Mouse (Mus musculus): ENCODE data around the gene Naa40. TPM values are rescaled to one million over a fixed set of nuclear protein-coding genes. Genes with fewer than 3 reads are reported as not detected.

Naa40 gene
- polyA plus RNA-seq, 1 experiment: 20.5 TPM

DNA sequence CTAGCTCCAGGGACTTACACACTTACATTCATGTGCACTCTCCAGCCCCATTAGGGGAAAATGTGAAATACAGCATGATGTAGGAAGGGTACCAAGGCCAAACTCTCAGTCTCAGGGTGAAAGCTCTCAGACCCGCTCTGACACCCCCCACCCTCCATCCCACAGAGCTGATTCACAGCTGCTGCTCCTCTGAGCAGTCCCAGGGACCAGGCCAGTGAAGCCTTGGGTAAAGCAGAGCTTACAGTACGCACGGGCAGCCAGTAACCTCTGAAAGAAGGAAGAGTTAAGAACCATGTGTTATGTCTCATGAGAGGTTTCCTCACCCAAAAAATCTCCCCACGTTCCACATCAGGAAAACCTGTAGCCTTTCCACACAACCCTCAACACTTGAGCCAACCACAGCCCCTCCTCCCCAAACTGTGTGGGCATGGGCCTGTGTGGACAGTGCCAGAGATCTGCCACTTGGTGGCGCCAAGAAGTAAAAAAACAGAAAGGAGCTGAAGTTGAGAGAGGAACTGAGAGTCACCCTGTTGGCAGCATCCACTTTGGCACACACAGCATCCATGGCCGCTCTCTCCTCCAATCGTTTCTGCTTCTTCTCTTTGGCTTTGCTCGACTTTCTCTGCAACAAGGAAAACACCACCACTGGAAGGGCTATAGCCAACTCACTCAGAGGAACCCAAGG lies 6.3 kb downstream of the Naa40 start:
- TF ChIP-seq CTCF (IDR thresholded peaks at IDR 0.05; ENCODE audit: extremely low read depth, insufficient read depth, insufficient read length, insufficient replicate concordance) (peak; percentile 85; the same call in 1 of the 2 replicates), POLR2A (IDR thresholded peaks at IDR 0.05; ENCODE audit: low read depth, low read length) (no peak)
- no peaks in the 10 kb centered on the region; the same call in 1 of the 2 replicates for H3K4me1 ChIP-seq (ENCODE audit: control insufficient read depth, insufficient read depth, insufficient read length)
- whole genome bisulfite sequencing: 42% methylated on average over 8 of the region's 8 CpGs
- DNase-seq (ENCODE audit: low read depth in 1 of 2, low spot score in 2 of 2): peak; percentile 69 to 79
- H3K4me3 ChIP-seq (ENCODE audit: extremely low read depth, insufficient read depth, insufficient read length): no peak overlapping the region
- H3K27ac ChIP-seq (ENCODE audit: insufficient read depth, low read length): no peak overlapping the region
- H3K36me3 ChIP-seq (ENCODE audit: control insufficient read depth, insufficient read depth, low read length): peaks cover 6% of the 10 kb centered on the region
- H3K27me3 ChIP-seq (ENCODE audit: control insufficient read depth, insufficient read depth, low read length): no peaks in the 10 kb centered on the region

DNA sequence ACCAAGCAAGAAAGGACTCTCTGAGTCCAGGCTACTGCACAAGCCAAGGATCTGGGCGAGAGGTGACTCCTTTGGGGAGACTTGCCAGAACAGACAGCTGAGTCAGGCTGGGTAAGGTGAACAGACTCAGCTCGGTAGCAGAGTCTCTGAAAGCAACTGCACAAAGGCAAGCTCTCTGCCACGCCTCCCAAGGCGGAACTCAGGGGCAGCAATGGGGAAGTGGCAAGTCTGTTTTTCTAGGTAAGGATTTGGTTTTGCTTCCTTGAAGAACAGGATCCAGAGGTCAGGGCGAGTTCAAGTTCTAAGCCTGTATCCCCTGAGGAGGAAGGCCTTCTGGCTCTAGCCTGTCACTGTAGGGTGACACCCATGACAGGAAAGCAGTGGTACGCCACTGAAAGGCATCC lies 14.5 kb downstream of the Naa40 start:
- TF ChIP-seq POLR2A (IDR thresholded peaks at IDR 0.05; ENCODE audit: low read depth, low read length) (no peak), CTCF (IDR thresholded peaks at IDR 0.05; ENCODE audit: extremely low read depth, insufficient read depth, insufficient read length, insufficient replicate concordance) (no peak)
- no peak overlapping the region for H3K4me3 ChIP-seq (ENCODE audit: extremely low read depth, insufficient read depth, insufficient read length)
- no peaks in the 10 kb centered on the region for H3K27me3 ChIP-seq (ENCODE audit: control insufficient read depth, insufficient read depth, low read length)
- DNase-seq (ENCODE audit: low read depth in 1 of 2, low spot score in 2 of 2): peak in 1 of 2 experiments; percentile 39
- H3K4me1 ChIP-seq (ENCODE audit: control insufficient read depth, insufficient read depth, insufficient read length): peaks cover 15% of the 10 kb centered on the region; the same call in 1 of the 2 replicates
- 27% methylated on average over 6 of the region's 6 CpGs for WGBS
- peak overlapping the region; percentile 73 for H3K27ac ChIP-seq (ENCODE audit: insufficient read depth, low read length)
- H3K36me3 ChIP-seq (ENCODE audit: control insufficient read depth, insufficient read depth, low read length): peaks cover 14% of the 10 kb centered on the region

DNA sequence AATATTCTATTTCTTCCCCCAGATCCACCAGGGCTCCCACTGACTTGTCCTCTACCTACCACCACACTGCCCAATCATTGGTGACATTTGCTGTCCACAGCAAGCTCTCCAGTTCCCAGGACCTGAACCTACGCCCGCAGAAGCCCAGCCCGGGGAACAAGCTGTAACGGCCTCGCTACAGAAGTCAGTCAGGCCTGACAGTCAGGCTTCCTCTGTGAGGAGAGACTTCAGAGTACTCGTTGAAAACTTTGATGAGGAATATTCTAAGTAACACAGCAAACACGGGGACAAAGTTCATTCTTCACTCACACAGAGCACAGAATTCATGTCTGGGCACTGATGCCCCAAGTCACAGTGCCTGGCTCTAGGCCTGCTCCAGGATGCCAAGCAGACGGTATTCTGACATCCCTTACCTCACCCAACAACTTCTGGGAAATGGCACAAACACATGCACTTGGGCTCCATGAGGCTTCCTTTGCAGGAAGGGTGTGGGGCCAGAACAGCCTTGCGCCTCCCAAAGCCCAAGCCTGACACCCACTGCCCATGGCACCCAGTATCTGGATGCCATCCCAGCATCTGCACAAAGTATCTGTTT lies 15.8 kb downstream of the Naa40 start:
- Histone ChIP-seq H3K27ac (ENCODE audit: insufficient read depth, low read length) (no peak overlapping the region), H3K36me3 (ENCODE audit: control insufficient read depth, insufficient read depth, low read length) (peaks cover 11% of the 10 kb centered on the region)
- WGBS: 51% methylated on average over 9 of the region's 9 CpGs

DNA sequence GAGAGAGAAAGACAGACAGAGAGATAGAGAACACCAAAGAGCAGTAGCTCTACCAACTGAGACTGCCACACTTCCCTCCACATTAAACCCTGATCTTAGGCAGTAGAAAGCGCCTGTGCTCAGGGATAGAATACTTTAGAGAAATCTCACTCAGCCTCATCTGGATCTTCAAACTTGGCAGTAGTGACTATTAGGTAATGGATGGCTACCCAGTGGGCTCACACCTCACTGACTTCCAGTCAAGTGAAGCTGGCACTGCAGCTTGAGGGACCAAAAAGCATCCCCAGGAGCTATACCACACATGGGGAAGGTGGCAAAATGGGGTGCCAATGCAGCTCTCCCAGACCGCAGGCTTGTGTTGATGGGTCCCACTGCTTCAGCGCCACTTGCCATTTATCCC lies 16.7 kb downstream of the Naa40 start:
- DNase-seq (ENCODE audit: low read depth in 1 of 2, low spot score in 2 of 2): no peak
- Histone ChIP-seq H3K4me3 (ENCODE audit: extremely low read depth, insufficient read depth, insufficient read length) (no peak overlapping the region), H3K4me1 (ENCODE audit: control insufficient read depth, insufficient read depth, insufficient read length) (peaks cover 15% of the 10 kb centered on the region; the same call in 1 of the 2 replicates), H3K36me3 (ENCODE audit: control insufficient read depth, insufficient read depth, low read length) (peaks cover 5% of the 10 kb centered on the region), H3K27ac (ENCODE audit: insufficient read depth, low read length) (no peak overlapping the region), H3K27me3 (ENCODE audit: control insufficient read depth, insufficient read depth, low read length) (no peaks in the 10 kb centered on the region)
- TF ChIP-seq CTCF (IDR thresholded peaks at IDR 0.05; ENCODE audit: extremely low read depth, insufficient read depth, insufficient read length, insufficient replicate concordance) (no peak), POLR2A (IDR thresholded peaks at IDR 0.05; ENCODE audit: low read depth, low read length) (no peak)
- 76% methylated on average over 3 of the region's 3 CpGs for WGBS

More for the DNA sequence above, 15.8 kb downstream of the Naa40 start:
- peaks cover 15% of the 10 kb centered on the region; the same call in 1 of the 2 replicates for H3K4me1 ChIP-seq (ENCODE audit: control insufficient read depth, insufficient read depth, insufficient read length)
- H3K27me3 ChIP-seq (ENCODE audit: control insufficient read depth, insufficient read depth, low read length): no peaks in the 10 kb centered on the region
- H3K4me3 ChIP-seq (ENCODE audit: extremely low read depth, insufficient read depth, insufficient read length): no peak overlapping the region
- no peak for TF ChIP-seq POLR2A (IDR thresholded peaks at IDR 0.05; ENCODE audit: low read depth, low read length)
- TF ChIP-seq CTCF (IDR thresholded peaks at IDR 0.05; ENCODE audit: extremely low read depth, insufficient read depth, insufficient read length, insufficient replicate concordance): no peak
- no peak for DNase-seq (ENCODE audit: low read depth in 1 of 2, low spot score in 2 of 2)

DNA sequence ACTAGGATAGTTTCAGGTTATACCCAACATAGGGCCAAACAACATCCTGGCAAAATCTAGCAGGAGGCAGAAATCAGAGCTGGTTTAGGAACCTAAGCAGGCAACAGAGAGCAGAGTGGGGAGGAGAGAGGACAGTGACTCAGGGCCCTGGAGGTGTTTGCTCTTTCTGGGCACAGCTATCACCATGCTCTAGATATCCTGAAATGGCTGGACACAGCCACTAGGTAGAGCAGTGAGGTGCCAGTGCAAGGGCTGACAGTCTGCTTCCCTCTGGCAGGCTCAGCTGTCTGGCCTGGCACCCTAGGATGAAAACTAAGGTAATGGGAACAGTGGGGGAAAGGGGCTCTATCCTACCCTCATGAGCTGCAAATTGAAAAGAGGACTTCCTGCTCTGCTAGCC lies 17.5 kb downstream of the Naa40 start:
- Histone ChIP-seq H3K27ac (ENCODE audit: insufficient read depth, low read length) (no peak overlapping the region), H3K36me3 (ENCODE audit: control insufficient read depth, insufficient read depth, low read length) (peaks cover 1% of the 10 kb centered on the region; the same call in 1 of the 2 replicates), H3K4me1 (ENCODE audit: control insufficient read depth, insufficient read depth, insufficient read length) (peaks cover 15% of the 10 kb centered on the region; the same call in 1 of the 2 replicates), H3K27me3 (ENCODE audit: control insufficient read depth, insufficient read depth, low read length) (no peaks in the 10 kb centered on the region), H3K4me3 (ENCODE audit: extremely low read depth, insufficient read depth, insufficient read length) (no peak overlapping the region)
- DNase-seq (ENCODE audit: low read depth in 1 of 2, low spot score in 2 of 2): no peak
- no peak for TF ChIP-seq CTCF (IDR thresholded peaks at IDR 0.05; ENCODE audit: extremely low read depth, insufficient read depth, insufficient read length, insufficient replicate concordance)
- no peak for TF ChIP-seq POLR2A (IDR thresholded peaks at IDR 0.05; ENCODE audit: low read depth, low read length)

DNA sequence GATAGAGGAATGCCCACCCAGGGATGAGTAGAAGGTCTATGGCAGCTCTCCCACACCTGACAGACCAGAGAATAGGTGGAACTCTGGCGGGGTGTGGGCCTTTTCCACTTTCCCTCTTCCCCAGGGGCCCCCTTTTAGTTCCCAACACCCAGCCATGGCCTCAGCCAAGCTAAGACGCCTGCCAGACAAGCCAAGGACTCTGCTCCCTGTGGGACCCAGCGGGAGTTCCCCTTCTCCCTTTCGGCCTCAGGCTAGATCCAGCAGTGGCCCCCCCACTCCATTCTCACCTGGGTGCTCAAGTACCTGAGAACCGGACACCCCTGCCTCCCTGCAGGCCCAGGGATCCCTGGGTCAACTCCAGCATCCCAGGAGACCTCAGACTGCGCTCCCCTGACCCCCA lies 18.8 kb downstream of the Naa40 start:
- no peaks in the 10 kb centered on the region for H3K27me3 ChIP-seq (ENCODE audit: control insufficient read depth, insufficient read depth, low read length)
- TF ChIP-seq POLR2A (IDR thresholded peaks at IDR 0.05; ENCODE audit: low read depth, low read length): no peak
- TF ChIP-seq CTCF (IDR thresholded peaks at IDR 0.05; ENCODE audit: extremely low read depth, insufficient read depth, insufficient read length, insufficient replicate concordance): no peak
- peaks cover 14% of the 10 kb centered on the region; the same call in 1 of the 2 replicates for H3K4me1 ChIP-seq (ENCODE audit: control insufficient read depth, insufficient read depth, insufficient read length)
- no peak for DNase-seq (ENCODE audit: low read depth in 1 of 2, low spot score in 2 of 2)
- 88% methylated on average over 6 of the region's 6 CpGs for WGBS
- H3K27ac ChIP-seq (ENCODE audit: insufficient read depth, low read length): no peak overlapping the region
- no peak overlapping the region for H3K4me3 ChIP-seq (ENCODE audit: extremely low read depth, insufficient read depth, insufficient read length)
- no peaks in the 10 kb centered on the region for H3K36me3 ChIP-seq (ENCODE audit: control insufficient read depth, insufficient read depth, low read length)

DNA sequence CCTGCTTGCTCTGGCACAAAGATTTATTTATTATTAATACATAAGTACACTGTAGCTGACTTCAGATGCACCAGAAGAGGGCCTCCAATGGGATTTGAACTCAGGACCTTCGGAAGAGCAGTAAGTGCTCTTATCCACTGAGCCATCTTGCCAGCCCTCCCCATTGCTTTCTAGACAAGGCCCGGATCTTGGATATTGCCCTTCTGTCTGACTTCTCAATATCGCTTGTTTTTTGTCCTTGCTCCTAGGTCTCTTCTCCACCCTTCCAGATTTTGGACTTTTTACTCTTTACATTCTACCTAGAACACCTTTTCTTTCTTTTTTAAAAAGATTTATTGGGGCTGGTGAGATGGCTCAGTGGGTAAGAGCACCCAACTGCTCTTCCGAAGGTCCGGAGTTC lies 22.2 kb downstream of the Naa40 start:
- TF ChIP-seq CTCF (IDR thresholded peaks at IDR 0.05; ENCODE audit: extremely low read depth, insufficient read depth, insufficient read length, insufficient replicate concordance): no peak
- no peak for TF ChIP-seq POLR2A (IDR thresholded peaks at IDR 0.05; ENCODE audit: low read depth, low read length)
- Histone ChIP-seq H3K36me3 (ENCODE audit: control insufficient read depth, insufficient read depth, low read length) (peaks cover 8% of the 10 kb centered on the region), H3K27me3 (ENCODE audit: control insufficient read depth, insufficient read depth, low read length) (no peaks in the 10 kb centered on the region), H3K4me1 (ENCODE audit: control insufficient read depth, insufficient read depth, insufficient read length) (peaks cover 2% of the 10 kb centered on the region; the same call in 1 of the 2 replicates), H3K4me3 (ENCODE audit: extremely low read depth, insufficient read depth, insufficient read length) (no peak overlapping the region), H3K27ac (ENCODE audit: insufficient read depth, low read length) (no peak overlapping the region)
- WGBS: 92% methylated on average over 5 of the region's 5 CpGs
- DNase-seq (ENCODE audit: low read depth in 1 of 2, low spot score in 2 of 2): no peak

All from spleen, adult 2 months (tissue).